Mouse (Mus musculus) liver, embryonic 16.5 days (tissue): Measurements from ENCODE around the gene Acbd5. TPM values are rescaled to one million over a fixed set of nuclear protein-coding genes. Genes with fewer than 3 reads are reported as not detected.

Experiments
- ATAC-seq: fragments of 200-750 bp; cut with Nextera tagmentation; 2 replicates; pipeline ENCODE4 v1.8.0; 2017; ENCODE audit warnings: low read depth, mild to moderate bottlenecking, moderate number of reproducible peaks, moderate library complexity
- H3K27ac ChIP-seq: fragments of 300-500 bp; sonication (generic); 2 replicates; pipeline ENCODE4 v1.5.1; 2014; ENCODE audit warnings: mild to moderate bottlenecking, low read length
- H3K27me3 ChIP-seq: fragments of 300-500 bp; sonication (generic); 2 replicates; pipeline ENCODE4 v1.6.1; 2014; ENCODE audit warnings: low read depth, low read length, mixed read lengths; ENCODE audit not compliant: control insufficient read depth, insufficient read depth
- H3K36me3 ChIP-seq: fragments of 300-500 bp; sonication (generic); 2 replicates; pipeline ENCODE4 v1.6.1; 2014; ENCODE audit warnings: mild to moderate bottlenecking; ENCODE audit not compliant: control insufficient read depth, insufficient read depth
- H3K4me1 ChIP-seq: fragments of 300-500 bp; sonication (generic); 2 replicates; pipeline ENCODE4 v1.6.1; 2014; ENCODE audit warnings: low read depth, low read length, mixed read lengths; ENCODE audit not compliant: control insufficient read depth
- H3K4me2 ChIP-seq: fragments of 300-500 bp; sonication (generic); 2 replicates; pipeline ENCODE4 v1.6.1; 2014; ENCODE audit warnings: low read depth, low read length, mixed read lengths
- H3K4me3 ChIP-seq: fragments of 300-500 bp; sonication (generic); 2 replicates; pipeline ENCODE4 v1.5.1; 2014; ENCODE audit warnings: low read depth, mild to moderate bottlenecking, low read length
- H3K9ac ChIP-seq: fragments of 300-500 bp; sonication (generic); 2 replicates; pipeline ENCODE4 v1.6.1; 2014; ENCODE audit warnings: low read depth, low read length
- H3K9me3 ChIP-seq: fragments of 300-500 bp; sonication (generic); replicated peaks from 2 replicates; pipeline ENCODE4 v1.6.1; 2016; ENCODE audit warnings: low read length; ENCODE audit not compliant: control insufficient read depth
- WGBS: fragments of 180-500 bp; shearing (Covaris S2); extraction: QIAGEN DNeasy Blood & Tissue Kit; methylation state at CpG from one replicate; pipeline ENCODE4 v1.1.7; 2014; ENCODE audit not compliant: insufficient replicate concordance; 5-methylcytosine and 5-hydroxymethylcytosine counted together
- polyA plus RNA-seq: library from polyadenylated mRNA; unstranded; fragments of >200 nt; fragmentation: Nextera tagmentation; extraction: Ambion mirVana; gene quantifications from 2 replicates; pipeline ENCODE4 v1.2.1, GENCODE M21; 2015

The Acbd5 gene
- 18.5 and 20.1 TPM in 2 replicates for polyA plus RNA-seq

- Histone ChIP-seq H3K36me3 (no peaks in the 10 kb centered on the region), H3K27me3 (no peaks in the 10 kb centered on the region), H3K4me3 (peak within 1 kb of the TSS; percentile 88), H3K4me2 (peak within 1 kb of the TSS; percentile 79), H3K27ac (peak within 1 kb of the TSS; percentile 92), H3K4me1 (no peaks in the 10 kb centered on the region; the same call in none of the 2 replicates), H3K9ac (peak within 1 kb of the TSS; percentile 72), H3K9me3 (no peaks in the 10 kb centered on the region)
- peak; percentile 90 for ATAC-seq
- WGBS = 2% methylated on average over 34 of the region's 34 CpGs
Measured at GRCm38 (mm10) chr2:23067552-23068369, at the start of gene Acbd5. Acbd5 (plus strand) TSS chr2:23068167.

GRCm38 (mm10) chr2:23019170-23019569 is 48.8 kb upstream of the Acbd5 start:
- no peak for ATAC-seq
- no peaks in the 10 kb centered on the region for H3K27me3 ChIP-seq
- no peaks in the 10 kb centered on the region for H3K9me3 ChIP-seq
- no peak overlapping the region for H3K4me3 ChIP-seq
- 31% methylated on average over 2 of the region's 2 CpGs for WGBS
- H3K4me2 ChIP-seq = no peak overlapping the region
- H3K4me1 ChIP-seq = peaks cover 15% of the 10 kb centered on the region
- no peak overlapping the region for H3K9ac ChIP-seq
- no peak overlapping the region for H3K27ac ChIP-seq
- no peaks in the 10 kb centered on the region for H3K36me3 ChIP-seq

- Histone ChIP-seq H3K27ac (no peak overlapping the region), H3K27me3 (no peaks in the 10 kb centered on the region), H3K9ac (no peak overlapping the region), H3K9me3 (no peaks in the 10 kb centered on the region), H3K36me3 (no peaks in the 10 kb centered on the region), H3K4me1 (peaks cover 14% of the 10 kb centered on the region), H3K4me3 (no peak overlapping the region), H3K4me2 (peak overlapping the region; percentile 5; the same call in 1 of the 2 replicates)
- ATAC-seq = no peak
- WGBS = 70% methylated on average over 4 of the region's 4 CpGs
Measured at GRCm38 (mm10) chr2:23021320-23021719, 46.6 kb upstream of the Acbd5 start.

GRCm38 (mm10) chr2:23021721-23022120 is 46.2 kb upstream of the Acbd5 start:
- H3K4me1 ChIP-seq = peaks cover 18% of the 10 kb centered on the region

GRCm38 (mm10) chr2:23023023-23023422 is 44.9 kb upstream of the Acbd5 start:
- H3K9ac ChIP-seq = no peak overlapping the region
- H3K27me3 ChIP-seq = no peaks in the 10 kb centered on the region
- peaks cover 20% of the 10 kb centered on the region for H3K4me1 ChIP-seq
- 93% methylated on average over 3 of the region's 3 CpGs for WGBS
- no peaks in the 10 kb centered on the region for H3K9me3 ChIP-seq
- ATAC-seq = no peak
- H3K36me3 ChIP-seq = no peaks in the 10 kb centered on the region
- H3K27ac ChIP-seq = no peak overlapping the region
- no peak overlapping the region for H3K4me3 ChIP-seq
- no peak overlapping the region for H3K4me2 ChIP-seq

More at GRCm38 (mm10) chr2:23021721-23022120, 46.2 kb upstream of the Acbd5 start:
- no peaks in the 10 kb centered on the region for H3K27me3 ChIP-seq
- peak overlapping the region; percentile 5; the same call in 1 of the 2 replicates for H3K4me2 ChIP-seq
- 33% methylated on average over 4 of the region's 4 CpGs for WGBS
- no peak overlapping the region for H3K27ac ChIP-seq
- peak; percentile 71 for ATAC-seq
- no peak overlapping the region for H3K4me3 ChIP-seq
- no peaks in the 10 kb centered on the region for H3K9me3 ChIP-seq
- no peaks in the 10 kb centered on the region for H3K36me3 ChIP-seq
- H3K9ac ChIP-seq = peak overlapping the region; percentile 15; the same call in 1 of the 2 replicates

- Histone ChIP-seq H3K36me3 (no peaks in the 10 kb centered on the region), H3K4me2 (no peak overlapping the region), H3K4me3 (no peak overlapping the region), H3K27me3 (no peaks in the 10 kb centered on the region), H3K4me1 (peaks cover 20% of the 10 kb centered on the region), H3K9ac (no peak overlapping the region), H3K9me3 (no peaks in the 10 kb centered on the region), H3K27ac (no peak overlapping the region)
- no peak for ATAC-seq
- WGBS = 76% methylated on average over 4 of the region's 4 CpGs
Measured at GRCm38 (mm10) chr2:23023714-23024282, 44.2 kb upstream of the Acbd5 start.

GRCm38 (mm10) chr2:23026379-23026778 is 41.6 kb upstream of the Acbd5 start:
- Histone ChIP-seq H3K4me1 (peaks cover 20% of the 10 kb centered on the region), H3K4me3 (no peak overlapping the region), H3K27me3 (no peaks in the 10 kb centered on the region), H3K9ac (no peak overlapping the region), H3K36me3 (peaks cover 3% of the 10 kb centered on the region; the same call in 1 of the 2 replicates), H3K27ac (no peak overlapping the region), H3K9me3 (no peaks in the 10 kb centered on the region), H3K4me2 (no peak overlapping the region)
- 16% methylated on average over 1 of the region's 1 CpGs for WGBS
- peak; percentile 76 for ATAC-seq

GRCm38 (mm10) chr2:23028826-23029225 is 39.1 kb upstream of the Acbd5 start:
- Histone ChIP-seq H3K27me3 (no peaks in the 10 kb centered on the region), H3K27ac (no peak overlapping the region), H3K36me3 (peaks cover 3% of the 10 kb centered on the region; the same call in 1 of the 2 replicates), H3K4me2 (no peak overlapping the region), H3K4me3 (no peak overlapping the region), H3K9me3 (no peaks in the 10 kb centered on the region), H3K9ac (no peak overlapping the region), H3K4me1 (peaks cover 8% of the 10 kb centered on the region)
- WGBS = 81% methylated on average over 4 of the region's 4 CpGs
- no peak for ATAC-seq

- Histone ChIP-seq H3K27ac (no peak overlapping the region), H3K9ac (no peak overlapping the region), H3K36me3 (peaks cover 3% of the 10 kb centered on the region; the same call in 1 of the 2 replicates), H3K27me3 (no peaks in the 10 kb centered on the region), H3K4me1 (peaks cover 8% of the 10 kb centered on the region), H3K9me3 (no peaks in the 10 kb centered on the region), H3K4me2 (no peak overlapping the region), H3K4me3 (no peak overlapping the region)
- 61% methylated on average over 4 of the region's 4 CpGs for WGBS
- ATAC-seq = peak; percentile 44; the same call in 1 of the 2 replicates
Measured at GRCm38 (mm10) chr2:23030631-23031030, 37.3 kb upstream of the Acbd5 start.
